Mouse (Mus musculus) midbrain, postnatal 0 days (tissue): ENCODE measurements around the gene Atp5g1. TPM values are rescaled to one million over a fixed set of nuclear protein-coding genes. Genes with fewer than 3 reads are reported as not detected.
A peak's percentile ranks its signal among the peaks of the same experiment; 100 is the strongest.
"Not testable (repeated sequence)": the region's sequence is repeated elsewhere in the genome, so short reads cannot be mapped to it uniquely, and the experiment has no call there.

Experiments used
- ATAC-seq: fragments of 200-750 bp; cut with Nextera tagmentation; 2 replicates; pipeline ENCODE4 v1.8.0; 2017; ENCODE audit warnings: moderate number of reproducible peaks, mild to moderate bottlenecking, moderate TSS enrichment, moderate library complexity; ENCODE audit not compliant: low FRiP score
- DNase-seq: peaks from one replicate; pipeline ENCODE4 v3.0.0-alpha.2; 2015; ENCODE audit warnings: low spot score
- H3K27ac ChIP-seq: fragments of 300-500 bp; sonication (generic); 2 replicates; pipeline ENCODE4 v1.5.1; 2014; ENCODE audit warnings: low read depth, mild to moderate bottlenecking, low read length, mixed read lengths
- H3K27me3 ChIP-seq: fragments of 300-500 bp; sonication (generic); 2 replicates; pipeline ENCODE4 v1.6.1; 2014; ENCODE audit warnings: low read length, control low read depth, mixed read lengths; ENCODE audit not compliant: insufficient read depth
- H3K36me3 ChIP-seq: fragments of 300-500 bp; sonication (generic); 2 replicates; pipeline ENCODE4 v1.6.1; 2014; ENCODE audit warnings: low read length, control low read depth, mixed read lengths; ENCODE audit not compliant: insufficient read depth
- H3K4me1 ChIP-seq: fragments of 300-500 bp; sonication (generic); 2 replicates; pipeline ENCODE4 v1.6.1; 2014; ENCODE audit warnings: mild to moderate bottlenecking, control low read depth, antibody characterized with exemption, low read length, mixed read lengths; ENCODE audit not compliant: insufficient read depth
- H3K4me2 ChIP-seq: fragments of 300-500 bp; sonication (generic); 2 replicates; pipeline ENCODE4 v1.6.1; 2014; ENCODE audit warnings: low read depth, mild to moderate bottlenecking, low read length, mixed read lengths; ENCODE audit not compliant: poor library complexity, severe bottlenecking
- H3K4me3 ChIP-seq: fragments of 300-500 bp; sonication (generic); 2 replicates; pipeline ENCODE4 v1.5.1; 2014; ENCODE audit warnings: low read depth, mild to moderate bottlenecking, low read length, moderate library complexity
- H3K9ac ChIP-seq: fragments of 300-500 bp; sonication (generic); replicated peaks from 2 replicates; pipeline ENCODE4 v1.6.1; 2014; ENCODE audit warnings: mild to moderate bottlenecking, low read length, moderate library complexity, mixed read lengths; ENCODE audit not compliant: poor library complexity, severe bottlenecking
- H3K9me3 ChIP-seq: fragments of 300-500 bp; sonication (generic); 2 replicates; pipeline ENCODE4 v1.6.1; 2016; ENCODE audit warnings: low read length, control low read depth
- CTCF ChIP-seq: IDR thresholded peaks from 2 replicates; pipeline ENCODE4 v1.5.1; 2016; ENCODE audit warnings: antibody characterized with exemption, mild to moderate bottlenecking
- WGBS: fragments of 180-500 bp; shearing (Covaris S2); extraction: QIAGEN DNeasy Blood & Tissue Kit; methylation state at CpG from one replicate; pipeline ENCODE4 v1.1.7; 2014; 5-methylcytosine and 5-hydroxymethylcytosine counted together
- polyA plus RNA-seq: library from polyadenylated mRNA; unstranded; fragments of >200 nt; fragmentation: Nextera tagmentation; extraction: Ambion mirVana; gene quantifications from 2 replicates; pipeline ENCODE4 v1.2.1, GENCODE M21; 2015
- total RNA-seq: library from RNA; depleted of rRNA; stranded (reverse); fragments of >200 nt; gene quantifications from 2 replicates; pipeline ENCODE4 v1.2.3, GENCODE M21; 2014; rRNA removed

Atp5g1 gene
- total RNA-seq: 469 and 710 TPM in 2 replicates
- 984 and 1,088 TPM in 2 replicates for polyA plus RNA-seq

GRCm38 (mm10) chr11:96075509-96076220 is at the start of gene Atp5g1:
Gene Atp5g1 (minus strand): TSS chr11:96075670.
- Histone ChIP-seq H3K36me3 (peaks cover 10% of the 10 kb centered on the region), H3K9me3 (no peaks in the 10 kb centered on the region), H3K4me1 (no peaks in the 10 kb centered on the region), H3K4me3 (peak within 1 kb of the TSS; percentile 80), H3K27ac (peak within 1 kb of the TSS; percentile 89), H3K4me2 (peak within 1 kb of the TSS; percentile 74), H3K27me3 (no peaks in the 10 kb centered on the region), H3K9ac (peak within 1 kb of the TSS; percentile 97)
- peak; percentile 54 for TF ChIP-seq CTCF
- under 1% methylated on average over 37 of the region's 37 CpGs for WGBS
- ATAC-seq (peak; percentile 97), DNase-seq (peak; percentile 100)

GRCm38 (mm10) chr11:96124052-96124914 is 48.8 kb upstream of the Atp5g1 start:
- peak overlapping the region; percentile 39 for H3K4me3 ChIP-seq
- DNase-seq (peak; percentile 9), ATAC-seq (no peak)
- H3K9me3 ChIP-seq: no peaks in the 10 kb centered on the region
- no peak overlapping the region for H3K27ac ChIP-seq
- 0 out of 2 replicates have a peak overlapping the region, but pooled peaks have one; percentile 33 for H3K9ac ChIP-seq
- 3% methylated on average over 44 of the region's 45 CpGs for WGBS
- 0 out of 2 replicates have a peak, but pooled peaks cover 6% of the 10 kb centered on the region for H3K4me1 ChIP-seq
- no peak for TF ChIP-seq CTCF
- H3K27me3 ChIP-seq: peaks cover 28% of the 10 kb centered on the region
- H3K36me3 ChIP-seq: no peaks in the 10 kb centered on the region
- peak overlapping the region; percentile 63 for H3K4me2 ChIP-seq

- H3K4me1 ChIP-seq, H3K27ac ChIP-seq, H3K4me2 ChIP-seq, H3K9ac ChIP-seq, H3K9me3 ChIP-seq, DNase-seq, H3K36me3 ChIP-seq, H3K4me3 ChIP-seq, ATAC-seq: not testable (repeated sequence)
- peaks cover 28% of the 10 kb centered on the region for H3K27me3 ChIP-seq
- WGBS: 67% methylated on average over 4 of the region's 4 CpGs
These were observed 47.3 kb upstream of the Atp5g1 start for GRCm38 (mm10) chr11:96122806-96123205.

- 66% methylated on average over 3 of the region's 3 CpGs for WGBS
- Histone ChIP-seq H3K9ac (no peak overlapping the region), H3K4me2 (no peak overlapping the region), H3K4me1 (0 out of 2 replicates have a peak, but pooled peaks cover 5% of the 10 kb centered on the region), H3K27me3 (peaks cover 15% of the 10 kb centered on the region), H3K36me3 (no peaks in the 10 kb centered on the region), H3K27ac (no peak overlapping the region), H3K4me3 (no peak overlapping the region), H3K9me3 (no peaks in the 10 kb centered on the region)
- TF ChIP-seq CTCF: no peak
- DNase-seq (no peak), ATAC-seq (no peak)
These were observed 43.9 kb upstream of the Atp5g1 start for GRCm38 (mm10) chr11:96119401-96119800.

- not testable (repeated sequence) for H3K9me3 ChIP-seq, H3K36me3 ChIP-seq, H3K27me3 ChIP-seq, H3K9ac ChIP-seq, H3K4me3 ChIP-seq, H3K4me2 ChIP-seq, DNase-seq, H3K27ac ChIP-seq, ATAC-seq, H3K4me1 ChIP-seq
- WGBS: 89% methylated on average over 3 of the region's 3 CpGs
These were observed 41.5 kb upstream of the Atp5g1 start for GRCm38 (mm10) chr11:96116925-96117324.
